ENCODE assay signal across 16 mouse cellular contexts in genomic region chr2:119842000-119842399, GRCm38 (mm10). TPM values are rescaled to one million over a fixed set of nuclear protein-coding genes. Genes with fewer than 3 reads are reported as not detected.
DNase-seq lines count a peak whose midpoint lies in the region; ATAC-seq lines count a peak whose summit lies in the region.
"Had no signal": no experiment of that assay in that cellular context is flagged by ENCODE, and none has a peak within 500 bp of the region (broad histone marks: within the 10 kb centered on the region; RNA-seq: fewer than 3 reads in every experiment).

No protein-coding gene starts in this region.

- intact Hi-C loops in left cerebral cortex, postnatal 25 days (cut with DNase I), result loop anchor here (5.0 kb wide), 1 partner anchor 40 kb away; no protein-coding TSS in a partner anchor

- no peaks in the 10 kb centered on the region for H3K27me3 ChIP-seq in midbrain, embryonic 16.5 days (ENCODE audit: control insufficient read depth, insufficient read depth, low read depth, low read length)
- H3K27me3 ChIP-seq in midbrain, embryonic 15.5 days (replicated peaks), result no peaks in the 10 kb centered on the region
- H3K27me3 ChIP-seq: embryonic facial prominence, embryonic 12.5 days; kidney, embryonic 15.5 days; lung, embryonic 15.5 days had no signal

- no peak overlapping the region for H3K4me2 ChIP-seq in midbrain, embryonic 16.5 days (ENCODE audit: low read length)
- no peak overlapping the region for H3K4me2 ChIP-seq in midbrain, embryonic 15.5 days
- H3K4me2 ChIP-seq: embryonic facial prominence, embryonic 12.5 days; kidney, embryonic 15.5 days; liver, embryonic 11.5 days; lung, embryonic 15.5 days had no signal

- no peak overlapping the region for H3K4me3 ChIP-seq in midbrain, embryonic 16.5 days (ENCODE audit: low read depth, low read length)
- H3K4me3 ChIP-seq in midbrain, embryonic 15.5 days, result no peak overlapping the region
- H3K4me3 ChIP-seq: embryonic facial prominence, embryonic 12.5 days; kidney, embryonic 15.5 days; lung, embryonic 15.5 days; megakaryocyte, embryonic 14.5 days had no signal

- H3K27ac ChIP-seq in midbrain, embryonic 16.5 days (ENCODE audit: low read length), result no peak overlapping the region
- no peak overlapping the region for H3K27ac ChIP-seq in midbrain, embryonic 15.5 days
- H3K27ac ChIP-seq: embryonic facial prominence, embryonic 12.5 days; kidney, embryonic 15.5 days; lung, embryonic 15.5 days had no signal

- peak; percentile 88 for ATAC-seq in frontal cortex, adult (ENCODE audit: low TSS enrichment)
- ATAC-seq in midbrain, embryonic 16.5 days, result no peak
- ATAC-seq in midbrain, embryonic 15.5 days (replicated peaks), result no peak

- H3K4me1 ChIP-seq in midbrain, embryonic 16.5 days (ENCODE audit: control insufficient read depth, insufficient read depth, low read length), result no peaks in the 10 kb centered on the region
- H3K4me1 ChIP-seq in midbrain, embryonic 15.5 days, result no peaks in the 10 kb centered on the region
- H3K4me1 ChIP-seq: embryonic facial prominence, embryonic 12.5 days; kidney, embryonic 15.5 days; lung, embryonic 15.5 days had no signal

- H3K36me3 ChIP-seq in midbrain, embryonic 16.5 days (ENCODE audit: control insufficient read depth, insufficient read depth, low read length), result no peaks in the 10 kb centered on the region
- H3K36me3 ChIP-seq in midbrain, embryonic 15.5 days (replicated peaks), result no peaks in the 10 kb centered on the region
- H3K36me3 ChIP-seq: embryonic facial prominence, embryonic 12.5 days; kidney, embryonic 15.5 days; lung, embryonic 15.5 days had no signal

- DNase-seq in layer of hippocampus, adult 18-20 months (ENCODE audit: low spot score in 2 of 2), result peak; percentile 48 to 61
- DNase-seq in layer of hippocampus, adult 9-10 months (ENCODE audit: low spot score), result no peak
- peak; percentile 26 for DNase-seq in ZHBTc4 (ENCODE audit: low read depth, low spot score)
- peak; percentile 43 to 89 for DNase-seq in left cerebral cortex, postnatal 25 days (ENCODE audit: low spot score in 2 of 2)
- DNase-seq: cerebellum, postnatal 36 days; heart, adult 11 months; heart, postnatal 36 days; retina, postnatal 1 day had no signal

- H3K9me3 ChIP-seq in midbrain, embryonic 16.5 days (replicated peaks; ENCODE audit: control insufficient read depth, low read length, poor library complexity, severe bottlenecking), result no peaks in the 10 kb centered on the region
- H3K9me3 ChIP-seq in midbrain, embryonic 15.5 days, result no peaks in the 10 kb centered on the region
- H3K9me3 ChIP-seq: embryonic facial prominence, embryonic 12.5 days; kidney, embryonic 15.5 days; lung, embryonic 15.5 days had no signal

- no peak overlapping the region for H3K9ac ChIP-seq in midbrain, embryonic 16.5 days (ENCODE audit: low read depth, low read length)
- no peak overlapping the region for H3K9ac ChIP-seq in midbrain, embryonic 15.5 days
- H3K9ac ChIP-seq: embryonic facial prominence, embryonic 12.5 days; kidney, embryonic 15.5 days; lung, embryonic 15.5 days had no signal

- 70% methylated on average over 6 of the region's 6 CpGs for WGBS in midbrain, embryonic 16.5 days
- 78% methylated on average over 6 of the region's 6 CpGs for WGBS in midbrain, embryonic 15.5 days

RNA-seq across cellular contexts. Expression of gene Tyro3, which starts 44.5 kb away (rescaled TPM):
- 10 to 100 TPM; 87.5 to 93.6 TPM for total RNA-seq in layer of hippocampus, adult 18-20 months (2021)
- total RNA-seq in left cerebral cortex, postnatal 25 days (2021), result 100 to 1,000 TPM; 177 to 182 TPM
- 20.0 and 24.4 TPM in 2 replicates for polyA plus RNA-seq in midbrain, embryonic 16.5 days (2015; fragmentation: Nextera tagmentation; extraction: Ambion mirVana)
- 20.3 and 22.2 TPM in 2 replicates for polyA plus RNA-seq in midbrain, embryonic 15.5 days (2015; fragmentation: Nextera tagmentation; extraction: Ambion mirVana)

RNA-seq across cellular contexts. Expression of gene Rpap1, which starts 54.7 kb away (rescaled TPM):
- total RNA-seq in layer of hippocampus, adult 18-20 months (2021), result 10 to 100 TPM; 17.7 to 19.2 TPM
- 10 to 100 TPM; 17.7 to 20.2 TPM for total RNA-seq in left cerebral cortex, postnatal 25 days (2021)
- polyA plus RNA-seq in midbrain, embryonic 16.5 days (2015; fragmentation: Nextera tagmentation; extraction: Ambion mirVana), result 16.9 and 17.5 TPM in 2 replicates
- polyA plus RNA-seq in midbrain, embryonic 15.5 days (2015; fragmentation: Nextera tagmentation; extraction: Ambion mirVana), result 21.3 and 21.6 TPM in 2 replicates

RNA-seq across cellular contexts. Expression of gene Mga, which starts 55.0 kb away (rescaled TPM):
- 10 to 100 TPM; 69.2 to 71.2 TPM for total RNA-seq in layer of hippocampus, adult 18-20 months (2021)
- 10 to 100 TPM; 62.2 to 67.9 TPM for total RNA-seq in left cerebral cortex, postnatal 25 days (2021)
- 24.0 and 26.6 TPM in 2 replicates for polyA plus RNA-seq in midbrain, embryonic 16.5 days (2015; fragmentation: Nextera tagmentation; extraction: Ambion mirVana)
- polyA plus RNA-seq in midbrain, embryonic 15.5 days (2015; fragmentation: Nextera tagmentation; extraction: Ambion mirVana), result 27.8 and 30.7 TPM in 2 replicates
